Mouse (Mus musculus) bone marrow macrophage, adult 2 months (primary cell): ENCODE data around the gene Olfr815.

Source experiments
- CTCF ChIP-seq: IDR thresholded peaks from 2 replicates; pipeline ENCODE4 v1.5.1; 2012; ENCODE audit warnings: low read depth, mild to moderate bottlenecking, low read length, moderate library complexity
- POLR2A ChIP-seq: IDR thresholded peaks from 2 replicates; pipeline ENCODE4 v1.6.1; 2012; ENCODE audit warnings: mild to moderate bottlenecking, low read depth, low read length, borderline replicate concordance

DNA sequence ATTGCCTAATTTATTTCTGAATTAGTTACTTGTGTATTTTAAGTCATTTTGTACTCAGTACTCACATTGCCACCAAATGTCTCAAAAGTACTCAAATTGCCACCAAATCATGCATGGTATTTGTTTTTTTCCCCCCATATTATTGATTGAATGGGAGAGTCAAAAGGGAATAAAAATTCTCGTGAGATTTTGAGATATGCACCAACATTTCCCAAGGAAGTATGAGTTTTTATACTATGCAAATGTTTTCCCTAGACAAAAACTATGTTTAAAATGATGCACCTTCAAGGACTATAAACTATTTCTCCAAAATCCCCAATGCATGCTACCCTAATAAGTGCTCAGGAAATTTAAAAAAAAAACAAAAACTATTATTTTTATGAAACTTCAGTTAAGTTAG lies 9.8 kb upstream of the Olfr815 start, which contains the start of gene Olfr816:
- TF ChIP-seq CTCF: no peak
- TF ChIP-seq POLR2A: no peak
